Mouse (Mus musculus) MEL (cell line): ENCODE measurements around the gene Actc1.

ENCODE experiments used
- CHD2 ChIP-seq: IDR thresholded peaks from 2 replicates; pipeline ENCODE4 v1.6.1; 2011; ENCODE audit warnings: low read length, improper control_type of control experiment
- CTCF ChIP-seq, 3 experiments: IDR thresholded peaks in 2 of 3; conservative IDR thresholded peaks in 1 of 3; 2 replicates each; pipeline ENCODE4 v1.5.1; 2011 to 2012; ENCODE audit warnings: low read length in 3 of 3, low read depth in 2 of 3, mild to moderate bottlenecking in 2 of 3, improper control_type of control experiment in 1 of 3, inconsistent platforms in 1 of 3, mixed read lengths in 1 of 3, moderate library complexity in 1 of 3; ENCODE audit not compliant: control insufficient read depth in 1 of 3, insufficient read depth in 1 of 3, poor library complexity in 1 of 3, severe bottlenecking in 1 of 3
- POLR2A ChIP-seq, 2 experiments: IDR thresholded peaks; 2 replicates each; pipeline ENCODE4 v1.6.1; 2011 to 2012; ENCODE audit warnings: low read length in 2 of 2, mild to moderate bottlenecking in 2 of 2, control low read depth in 1 of 2, improper control_type of control experiment in 1 of 2, low read depth in 1 of 2, moderate library complexity in 1 of 2; ENCODE audit not compliant: control insufficient read depth in 1 of 2, insufficient read depth in 1 of 2, poor library complexity in 1 of 2
- POLR2AphosphoS2 ChIP-seq: IDR thresholded peaks from 2 replicates; pipeline ENCODE4 v1.6.1; 2011; ENCODE audit warnings: low read length, improper control_type of control experiment
- SMC3 ChIP-seq: IDR thresholded peaks from 2 replicates; pipeline ENCODE4 v1.6.1; 2011; ENCODE audit warnings: low read depth, low read length, improper control_type of control experiment
- ZC3H11A ChIP-seq: IDR thresholded peaks from 2 replicates; pipeline ENCODE4 v1.6.1; 2012; ENCODE audit warnings: low read depth, mild to moderate bottlenecking, inconsistent platforms, low read length, improper control_type of control experiment
- ZNF384 ChIP-seq: IDR thresholded peaks from 2 replicates; pipeline ENCODE4 v1.6.1; 2012; ENCODE audit warnings: low read depth, mild to moderate bottlenecking, inconsistent platforms, low read length, improper control_type of control experiment

DNA sequence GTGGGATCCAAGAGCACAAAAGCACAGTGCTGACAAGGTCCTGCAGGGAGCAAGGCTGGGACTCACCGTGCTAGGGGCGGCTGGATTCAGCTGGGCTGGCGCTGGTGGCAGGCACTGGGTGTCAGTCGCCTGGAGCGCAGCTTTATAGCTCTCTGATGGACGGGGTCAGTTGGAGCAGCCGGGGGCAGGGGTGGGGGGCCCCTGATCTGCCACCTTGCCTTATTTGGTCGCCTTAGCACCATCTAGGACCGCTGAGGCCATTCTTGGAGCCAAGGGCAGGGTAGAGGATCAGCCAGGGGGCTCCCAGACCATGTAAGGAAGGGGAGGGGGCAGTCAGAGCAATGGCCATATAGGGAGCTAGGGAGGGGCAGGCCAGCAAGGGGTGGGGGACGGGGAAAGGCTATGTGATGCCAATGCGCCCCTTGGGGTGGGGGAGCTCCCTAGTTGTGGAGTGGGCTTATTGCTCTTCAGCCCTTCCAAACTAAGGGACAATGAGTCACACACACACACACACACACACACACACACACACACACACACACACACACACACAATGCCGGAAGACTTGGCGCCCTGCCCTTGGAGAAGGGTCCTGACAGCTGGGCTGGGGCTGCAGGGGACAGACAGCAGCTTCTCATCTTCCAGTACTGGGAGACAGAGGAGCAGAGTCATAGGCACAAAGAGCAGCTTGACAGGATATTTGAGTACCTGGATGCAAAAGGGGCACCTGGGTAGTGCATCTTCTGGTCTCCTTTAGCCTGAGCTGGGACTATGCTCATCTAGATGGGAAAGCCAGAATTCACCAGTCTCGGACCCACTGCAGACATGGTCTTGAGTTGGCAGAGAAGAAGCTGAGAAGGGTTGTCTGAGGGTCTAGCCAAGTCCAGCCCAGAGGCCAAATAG is at the start of gene Actc1:
- TF ChIP-seq SMC3 (no peak), POLR2A (IDR thresholded peaks at IDR 0.05; ENCODE audit: control insufficient read depth in 1 of 2, insufficient read depth in 1 of 2, low read depth in 1 of 2, low read length in 2 of 2, poor library complexity in 1 of 2) (no peak), CHD2 (no peak), CTCF (IDR thresholded peaks at IDR 0.05 in 2 of 3, conservative IDR thresholded peaks at IDR 0.05 in 1 of 3; ENCODE audit: control insufficient read depth in 1 of 3, insufficient read depth in 1 of 3, low read depth in 2 of 3, low read length in 3 of 3, poor library complexity in 1 of 3, severe bottlenecking in 1 of 3) (no peak), ZNF384 (no peak), POLR2AphosphoS2 (no peak), ZC3H11A (no peak)
